Mouse (Mus musculus) limb, embryonic 14.5 days (tissue): ENCODE data around the gene Oas1h. TPM values are rescaled to one million over a fixed set of nuclear protein-coding genes. Genes with fewer than 3 reads are reported as not detected.

Experiments used
- ATAC-seq: fragments of 200-750 bp; cut with Nextera tagmentation; 2 replicates; pipeline ENCODE4 v1.8.0; 2017; ENCODE audit warnings: low read depth, moderate number of reproducible peaks, moderate TSS enrichment; ENCODE audit not compliant: low FRiP score
- DNase-seq: peaks from one replicate; pipeline ENCODE4 v3.0.0-alpha.2; 2015; ENCODE audit warnings: low spot score
- H3K27ac ChIP-seq: fragments of 300-500 bp; sonication (generic); replicated peaks from 2 replicates; pipeline ENCODE4 v1.5.1; 2014; ENCODE audit warnings: low read depth, mild to moderate bottlenecking, low read length, moderate library complexity, mixed read lengths
- H3K27me3 ChIP-seq: fragments of 300-500 bp; sonication (generic); 2 replicates; pipeline ENCODE4 v1.6.1; 2014; ENCODE audit warnings: low read length, mixed read lengths; ENCODE audit not compliant: control insufficient read depth, insufficient read depth
- H3K36me3 ChIP-seq: fragments of 300-500 bp; sonication (generic); 2 replicates; pipeline ENCODE4 v1.6.1; 2014; ENCODE audit warnings: mild to moderate bottlenecking, low read length, moderate library complexity, mixed read lengths; ENCODE audit not compliant: control insufficient read depth, insufficient read depth
- H3K4me1 ChIP-seq: fragments of 300-500 bp; sonication (generic); 2 replicates; pipeline ENCODE4 v1.6.1; 2014; ENCODE audit warnings: antibody characterized with exemption, low read length, mixed read lengths; ENCODE audit not compliant: control insufficient read depth, insufficient read depth
- H3K4me2 ChIP-seq: fragments of 300-500 bp; sonication (generic); replicated peaks from 2 replicates; pipeline ENCODE4 v1.6.1; 2014; ENCODE audit warnings: low read depth, mild to moderate bottlenecking, low read length, moderate library complexity; ENCODE audit not compliant: severe bottlenecking
- H3K4me3 ChIP-seq: fragments of 300-500 bp; sonication (generic); replicated peaks from 2 replicates; pipeline ENCODE4 v1.5.1; 2014; ENCODE audit warnings: low read length
- H3K9ac ChIP-seq: fragments of 300-500 bp; sonication (generic); 2 replicates; pipeline ENCODE4 v1.6.1; 2014; ENCODE audit warnings: mild to moderate bottlenecking, low read depth, low read length, moderate library complexity; ENCODE audit not compliant: severe bottlenecking
- H3K9me3 ChIP-seq: fragments of 300-500 bp; sonication (generic); 2 replicates; pipeline ENCODE4 v1.6.1; 2016; ENCODE audit warnings: low read length; ENCODE audit not compliant: control insufficient read depth
- POLR2A ChIP-seq: fragments of 200-500 bp; IDR thresholded peaks from 2 replicates; pipeline ENCODE4 v1.8.0; 2012; ENCODE audit warnings: inconsistent platforms, mild to moderate bottlenecking, moderate library complexity, borderline replicate concordance; ENCODE audit not compliant: insufficient read depth, insufficient read length; ENCODE audit errors: extremely low read depth
- WGBS: fragments of 180-500 bp; shearing (Covaris S2); extraction: QIAGEN DNeasy Blood & Tissue Kit; methylation state at CpG from one replicate; pipeline ENCODE4 v1.1.7; 2014; 5-methylcytosine and 5-hydroxymethylcytosine counted together
- polyA plus RNA-seq, 2 experiments: library from polyadenylated mRNA; depleted of rRNA in 1 of 2; stranded (reverse) in 1 of 2; unstranded in 1 of 2; fragments of >200 nt; fragmentation: Nextera tagmentation in 1 of 2; extraction: Ambion mirVana in 1 of 2; gene quantifications; 2 replicates each; pipeline versions ENCODE4 v1.2.1 to v1.2.3; 2012 to 2014

Oas1h gene
- polyA plus RNA-seq, 2 experiments: not detected

- Histone ChIP-seq H3K4me3 (no peak overlapping the region), H3K9me3 (no peaks in the 10 kb centered on the region), H3K27me3 (0 out of 2 replicates have a peak, but pooled peaks cover 7% of the 10 kb centered on the region), H3K4me1 (no peaks in the 10 kb centered on the region), H3K4me2 (no peak overlapping the region), H3K36me3 (no peaks in the 10 kb centered on the region), H3K9ac (no peak overlapping the region), H3K27ac (no peak overlapping the region)
- no peak for ATAC-seq
- WGBS: 84% methylated on average over 4 of the region's 4 CpGs
- DNase-seq: no peak
- TF ChIP-seq POLR2A: no peak
These were observed 30.2 kb upstream of the Oas1h start for GRCm38 (mm10) chr5:120831031-120831430.

- Histone ChIP-seq H3K4me3 (no peak overlapping the region), H3K36me3 (no peaks in the 10 kb centered on the region), H3K9ac (no peak overlapping the region), H3K27ac (no peak overlapping the region), H3K9me3 (no peaks in the 10 kb centered on the region), H3K4me2 (no peak overlapping the region), H3K27me3 (0 out of 2 replicates have a peak, but pooled peaks cover 7% of the 10 kb centered on the region), H3K4me1 (no peaks in the 10 kb centered on the region)
- DNase-seq (no peak), ATAC-seq (no peak)
- no peak for TF ChIP-seq POLR2A
- 12% methylated on average over 17 of the region's 17 CpGs for WGBS
These were observed 27.6 kb upstream of the Oas1h start for GRCm38 (mm10) chr5:120833335-120834280.

GRCm38 (mm10) chr5:120836731-120837585 lies 24.3 kb upstream of the Oas1h start:
- no peak overlapping the region for H3K27ac ChIP-seq
- H3K9ac ChIP-seq: no peak overlapping the region
- ATAC-seq (no peak), DNase-seq (no peak)
- no peak overlapping the region for H3K4me2 ChIP-seq
- H3K36me3 ChIP-seq: no peaks in the 10 kb centered on the region
- TF ChIP-seq POLR2A: no peak
- H3K4me3 ChIP-seq: no peak overlapping the region
- H3K9me3 ChIP-seq: no peaks in the 10 kb centered on the region
- H3K27me3 ChIP-seq: 0 out of 2 replicates have a peak, but pooled peaks cover 7% of the 10 kb centered on the region
- 9% methylated on average over 8 of the region's 8 CpGs for WGBS
- no peaks in the 10 kb centered on the region for H3K4me1 ChIP-seq

GRCm38 (mm10) chr5:120844713-120845112 lies 16.5 kb upstream of the Oas1h start:
- ATAC-seq (no peak), DNase-seq (peak; percentile 38)
- WGBS: 38% methylated on average over 2 of the region's 3 CpGs
- Histone ChIP-seq H3K27ac (no peak overlapping the region), H3K27me3 (no peaks in the 10 kb centered on the region), H3K4me3 (no peak overlapping the region), H3K4me2 (no peak overlapping the region), H3K9ac (no peak overlapping the region), H3K36me3 (no peaks in the 10 kb centered on the region), H3K4me1 (no peaks in the 10 kb centered on the region), H3K9me3 (no peaks in the 10 kb centered on the region)
- no peak for TF ChIP-seq POLR2A

- 68% methylated on average over 4 of the region's 4 CpGs for WGBS
- no peak within 1 kb of the TSS for H3K27ac ChIP-seq
- no peak within 1 kb of the TSS for H3K4me3 ChIP-seq
- H3K27me3 ChIP-seq: no peaks in the 10 kb centered on the region
- no peaks in the 10 kb centered on the region for H3K9me3 ChIP-seq
- no peak within 1 kb of the TSS for H3K9ac ChIP-seq
- no peak for ATAC-seq
- H3K4me2 ChIP-seq: no peak within 1 kb of the TSS
- H3K36me3 ChIP-seq: no peaks in the 10 kb centered on the region
- no peaks in the 10 kb centered on the region for H3K4me1 ChIP-seq
- no peak for DNase-seq
- TF ChIP-seq POLR2A: no peak
These were observed 14.2 kb upstream of the Oas1h start, which contains the start of gene Oas1f for GRCm38 (mm10) chr5:120847067-120847466. Oas1f (plus strand) TSS chr5:120847367.
